Mouse (Mus musculus) neural tube, embryonic 11.5 days (tissue): ENCODE measurements around the gene Ino80d. TPM values are rescaled to one million over a fixed set of nuclear protein-coding genes. Genes with fewer than 3 reads are reported as not detected.
A peak's percentile ranks its signal among the peaks of the same experiment; 100 is the strongest.
"Not testable (repeated sequence)": the region's sequence is repeated elsewhere in the genome, so short reads cannot be mapped to it uniquely, and the experiment has no call there.

Experiments used
- ATAC-seq: fragments of 200-750 bp; cut with Nextera tagmentation; 2 replicates; pipeline ENCODE4 v1.8.0; 2017; ENCODE audit warnings: moderate number of reproducible peaks, mild to moderate bottlenecking, moderate TSS enrichment, moderate library complexity; ENCODE audit not compliant: insufficient read depth, low FRiP score, low TSS enrichment
- DNase-seq: peaks from one replicate; pipeline ENCODE4 v3.0.0-alpha.2; 2015; ENCODE audit warnings: low spot score
- H3K27ac ChIP-seq: fragments of 300-500 bp; sonication (generic); 2 replicates; pipeline ENCODE4 v1.5.1; 2014; ENCODE audit warnings: low read depth, mild to moderate bottlenecking, low read length
- H3K27me3 ChIP-seq: fragments of 300-500 bp; sonication (generic); 2 replicates; pipeline ENCODE4 v1.6.1; 2014; ENCODE audit warnings: mild to moderate bottlenecking, low read length, mixed read lengths; ENCODE audit not compliant: control insufficient read depth, insufficient read depth
- H3K36me3 ChIP-seq: fragments of 300-500 bp; sonication (generic); 2 replicates; pipeline ENCODE4 v1.6.1; 2014; ENCODE audit warnings: mild to moderate bottlenecking, low read length, moderate library complexity, mixed read lengths; ENCODE audit not compliant: control insufficient read depth, insufficient read depth
- H3K4me1 ChIP-seq: fragments of 300-500 bp; sonication (generic); 2 replicates; pipeline ENCODE4 v1.6.1; 2014; ENCODE audit warnings: low read length, mixed read lengths; ENCODE audit not compliant: control insufficient read depth, insufficient read depth
- H3K4me2 ChIP-seq: fragments of 300-500 bp; sonication (generic); 2 replicates; pipeline ENCODE4 v1.6.1; 2014; ENCODE audit warnings: low read depth, mild to moderate bottlenecking, moderate library complexity
- H3K4me3 ChIP-seq: fragments of 300-500 bp; sonication (generic); 2 replicates; pipeline ENCODE4 v1.5.1; 2014; ENCODE audit warnings: low read depth, low read length
- H3K9ac ChIP-seq: fragments of 300-500 bp; sonication (generic); 2 replicates; pipeline ENCODE4 v1.6.1; 2014; ENCODE audit warnings: mild to moderate bottlenecking, low read length
- H3K9me3 ChIP-seq: fragments of 300-500 bp; sonication (generic); 2 replicates; pipeline ENCODE4 v1.6.1; 2016; ENCODE audit warnings: low read length; ENCODE audit not compliant: control insufficient read depth
- WGBS: fragments of 180-500 bp; shearing (Covaris S2); extraction: QIAGEN DNeasy Blood & Tissue Kit; methylation state at CpG from one replicate; pipeline ENCODE4 v1.1.7; 2014; 5-methylcytosine and 5-hydroxymethylcytosine counted together
- polyA plus RNA-seq: library from polyadenylated mRNA; unstranded; fragments of >200 nt; fragmentation: Nextera tagmentation; extraction: Ambion mirVana; gene quantifications from 2 replicates; pipeline ENCODE4 v1.2.1, GENCODE M21; 2014

Ino80d gene
- 6.8 and 7.8 TPM in 2 replicates for polyA plus RNA-seq

DNA sequence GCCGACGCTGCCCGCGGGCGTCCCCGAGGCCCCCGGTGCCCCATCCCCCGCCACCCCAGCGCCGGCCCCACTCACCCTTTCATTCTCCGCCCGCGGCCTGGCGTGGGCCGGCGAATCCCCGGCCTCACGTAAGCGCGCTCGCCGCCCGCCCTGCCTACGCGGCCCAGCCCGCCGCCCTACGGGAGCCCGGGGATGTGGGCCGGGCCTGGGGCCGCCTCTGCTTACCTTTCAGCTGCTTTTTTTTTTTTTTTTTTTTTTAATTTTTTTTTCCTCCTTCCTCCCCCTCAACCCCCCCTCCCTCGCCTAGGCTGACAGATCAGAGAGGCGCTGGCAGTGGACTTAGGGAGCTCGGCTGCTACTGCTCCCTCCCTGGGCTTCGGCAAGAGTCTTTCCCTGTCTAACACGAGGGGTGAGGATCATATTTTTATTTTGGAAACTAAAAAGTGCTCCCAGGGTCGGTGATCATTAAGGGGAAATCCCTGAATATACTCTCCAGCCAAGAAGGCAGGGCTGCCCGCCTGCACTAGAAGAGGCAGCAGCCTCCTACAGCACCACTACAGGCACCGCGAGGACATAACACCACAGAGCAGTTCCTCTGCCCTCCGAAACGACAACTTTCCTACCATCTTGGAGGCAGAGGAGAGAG is at the start of gene Ino80d:
TSS of gene Ino80d (minus strand) at position 532 of the 646 bp plus-strand sequence.
- Histone ChIP-seq H3K4me2 (peak within 1 kb of the TSS; percentile 91), H3K27me3 (no peaks in the 10 kb centered on the region), H3K27ac (peak within 1 kb of the TSS; percentile 95), H3K4me3 (peak within 1 kb of the TSS; percentile 98), H3K36me3 (no peaks in the 10 kb centered on the region), H3K9me3 (no peaks in the 10 kb centered on the region), H3K4me1 (peaks cover 18% of the 10 kb centered on the region; the same call in 1 of the 2 replicates), H3K9ac (peak within 1 kb of the TSS; percentile 100)
- DNase-seq (peak; percentile 83), ATAC-seq (peak; percentile 88)
- 0% methylated on average over 27 of the region's 42 CpGs for WGBS

GRCm38 (mm10) chr1:63140231-63140630 is 25.8 kb upstream of the Ino80d start:
- Histone ChIP-seq H3K27me3 (no peaks in the 10 kb centered on the region), H3K4me3 (no peak overlapping the region), H3K27ac (no peak overlapping the region), H3K4me2 (no peak overlapping the region), H3K9me3 (no peaks in the 10 kb centered on the region), H3K9ac (no peak overlapping the region), H3K36me3 (peaks cover 2% of the 10 kb centered on the region), H3K4me1 (no peaks in the 10 kb centered on the region)
- WGBS, result 92% methylated on average over 13 of the region's 13 CpGs
- DNase-seq (no peak), ATAC-seq (no peak)

DNA sequence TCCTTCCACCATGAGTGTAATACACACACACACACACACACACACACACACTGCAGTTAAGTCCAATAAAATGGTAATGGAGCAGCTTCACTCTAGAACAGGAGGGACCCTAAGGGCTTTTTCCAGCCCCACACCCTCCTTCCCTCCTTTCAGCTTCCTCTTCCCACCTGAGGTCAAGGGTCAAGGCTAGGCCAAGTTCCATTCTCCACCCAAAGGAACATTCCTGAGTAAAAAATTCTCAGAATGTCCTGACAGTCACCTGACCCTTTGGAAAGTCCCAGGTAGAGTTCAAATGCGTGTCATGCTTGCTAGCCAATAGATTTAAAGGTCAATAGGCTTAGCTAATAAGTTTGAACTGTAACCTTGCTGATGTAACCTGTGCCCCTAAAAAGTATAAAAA is 24.1 kb upstream of the Ino80d start:
- 97% methylated on average over 1 of the region's 1 CpGs for WGBS
- ATAC-seq, H3K27me3 ChIP-seq, H3K9ac ChIP-seq, H3K27ac ChIP-seq, H3K9me3 ChIP-seq, H3K4me3 ChIP-seq, DNase-seq, H3K4me2 ChIP-seq, H3K36me3 ChIP-seq, H3K4me1 ChIP-seq: not testable (repeated sequence)

DNA sequence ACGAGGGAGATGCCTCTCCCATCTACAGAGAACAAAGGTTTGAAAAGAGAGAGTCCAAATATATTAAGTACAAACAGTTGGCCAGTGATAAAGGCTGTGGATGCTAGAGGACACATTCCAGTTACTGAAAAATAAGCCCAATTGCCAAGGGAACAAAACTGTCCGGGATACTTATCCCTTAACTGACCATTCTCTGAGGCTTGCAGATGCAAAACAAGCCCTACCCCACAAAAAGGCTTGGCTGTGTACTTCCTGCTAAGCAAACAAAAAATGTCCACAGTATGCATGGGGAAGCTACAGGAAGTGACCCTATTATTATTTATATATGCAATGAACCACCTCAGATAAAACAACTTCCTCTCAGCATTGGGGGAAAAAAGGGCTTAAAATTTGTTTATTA is 23.5 kb upstream of the Ino80d start:
- Histone ChIP-seq H3K4me2 (no peak overlapping the region), H3K4me1 (no peaks in the 10 kb centered on the region), H3K27ac (no peak overlapping the region), H3K9me3 (no peaks in the 10 kb centered on the region), H3K36me3 (no peaks in the 10 kb centered on the region; the same call in none of the 2 replicates), H3K9ac (no peak overlapping the region), H3K27me3 (no peaks in the 10 kb centered on the region), H3K4me3 (no peak overlapping the region)
- 80% methylated on average over 2 of the region's 2 CpGs for WGBS
- no peak for ATAC-seq
- no peak for DNase-seq

- Histone ChIP-seq H3K9me3 (no peaks in the 10 kb centered on the region), H3K27me3 (no peaks in the 10 kb centered on the region), H3K4me2 (no peak overlapping the region), H3K4me3 (no peak overlapping the region), H3K27ac (no peak overlapping the region), H3K36me3 (no peaks in the 10 kb centered on the region; the same call in 1 of the 2 replicates), H3K4me1 (no peaks in the 10 kb centered on the region), H3K9ac (no peak overlapping the region)
- no peak for DNase-seq
- no peak for ATAC-seq
- WGBS, result 77% methylated on average over 3 of the region's 3 CpGs
Observed at GRCm38 (mm10) chr1:63134530-63134929, 20.1 kb upstream of the Ino80d start.

GRCm38 (mm10) chr1:63131766-63132165 is 17.3 kb upstream of the Ino80d start:
- DNase-seq (no peak), ATAC-seq (no peak)
- Histone ChIP-seq H3K4me3 (no peak overlapping the region), H3K9me3 (no peaks in the 10 kb centered on the region), H3K27me3 (no peaks in the 10 kb centered on the region), H3K9ac (no peak overlapping the region), H3K4me2 (no peak overlapping the region), H3K4me1 (no peaks in the 10 kb centered on the region), H3K36me3 (no peaks in the 10 kb centered on the region), H3K27ac (no peak overlapping the region)
- WGBS, result 92% methylated on average over 11 of the region's 11 CpGs

DNA sequence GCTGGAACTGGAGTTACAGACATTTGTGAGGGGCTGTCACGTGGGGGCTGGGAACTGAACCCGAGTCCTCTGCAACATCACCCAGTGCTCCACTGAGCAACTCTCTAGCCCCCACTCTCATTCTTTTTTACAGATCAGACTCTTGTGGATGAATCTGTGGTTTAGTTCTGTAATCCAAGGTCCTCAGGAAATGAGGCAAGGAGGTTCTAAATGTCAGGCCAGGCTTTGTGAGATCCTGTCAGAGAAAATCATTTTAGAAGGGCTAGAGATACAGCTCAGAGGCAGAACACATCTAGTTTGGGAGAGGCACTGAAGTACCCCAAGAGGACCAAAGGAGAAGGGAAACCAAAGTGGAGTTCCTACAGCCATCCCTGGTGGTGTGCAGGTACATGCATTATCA is 16.4 kb upstream of the Ino80d start:
- H3K9ac ChIP-seq, result no peak overlapping the region
- DNase-seq (no peak), ATAC-seq (no peak)
- H3K36me3 ChIP-seq, result no peaks in the 10 kb centered on the region
- H3K4me3 ChIP-seq, result no peak overlapping the region
- no peaks in the 10 kb centered on the region for H3K27me3 ChIP-seq
- no peak overlapping the region for H3K4me2 ChIP-seq
- H3K9me3 ChIP-seq, result no peaks in the 10 kb centered on the region
- H3K4me1 ChIP-seq, result no peaks in the 10 kb centered on the region
- 91% methylated on average over 2 of the region's 2 CpGs for WGBS
- H3K27ac ChIP-seq, result no peak overlapping the region

- H3K27ac ChIP-seq, result no peak overlapping the region
Observed at GRCm38 (mm10) chr1:63129857-63130690, 15.6 kb upstream of the Ino80d start.

More at GRCm38 (mm10) chr1:63129857-63130690, 15.6 kb upstream of the Ino80d start:
- WGBS, result 22% methylated on average over 18 of the region's 18 CpGs
- H3K9ac ChIP-seq, result no peak overlapping the region
- peaks cover 2% of the 10 kb centered on the region; the same call in 1 of the 2 replicates for H3K36me3 ChIP-seq
- peak overlapping the region; percentile 24; the same call in 1 of the 2 replicates for H3K4me2 ChIP-seq
- no peak overlapping the region for H3K4me3 ChIP-seq
- DNase-seq, result no peak
- H3K9me3 ChIP-seq, result no peaks in the 10 kb centered on the region
- no peak for ATAC-seq
- H3K27me3 ChIP-seq, result no peaks in the 10 kb centered on the region
- H3K4me1 ChIP-seq, result no peaks in the 10 kb centered on the region
